Mouse (Mus musculus): ENCODE results near the gene Ywhag.

Gene Ywhag

GRCm38 (mm10) chr5:135934481-135935175, at the start of gene Ywhag:
TSS of gene Ywhag (minus strand) at chr5:135934616.
- under 1% methylated on average over 48 of the region's 48 CpGs for WGBS

- 50% methylated on average over 6 of the region's 6 CpGs for WGBS
These were observed 48.0 kb upstream of the Ywhag start for GRCm38 (mm10) chr5:135982398-135982797.

DNA sequence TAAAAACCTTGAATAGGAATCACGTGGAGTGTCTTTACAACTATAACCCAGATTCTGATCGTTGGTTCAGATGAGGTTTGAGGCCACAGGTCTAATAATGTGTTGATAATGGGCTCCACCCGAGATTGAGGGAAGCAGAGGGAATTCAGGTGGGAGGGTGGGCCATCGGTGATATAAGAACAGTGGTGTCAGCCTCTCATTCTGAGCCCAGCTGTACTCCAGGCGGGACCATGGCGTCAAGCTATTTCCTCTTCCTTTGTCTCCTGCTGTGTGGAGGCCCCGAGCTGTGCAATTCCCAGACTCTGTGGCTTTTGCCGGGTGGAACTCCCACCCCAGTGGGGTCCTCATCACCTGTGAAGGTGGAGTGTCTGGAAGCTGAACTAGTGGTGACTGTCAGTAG, 45.5 kb upstream of the Ywhag start, which contains the start of gene Zp3:
Gene Zp3, plus strand, starts transcription at position 196 of the 400 bp plus-strand sequence.
- WGBS = 78% methylated on average over 8 of the region's 8 CpGs

DNA sequence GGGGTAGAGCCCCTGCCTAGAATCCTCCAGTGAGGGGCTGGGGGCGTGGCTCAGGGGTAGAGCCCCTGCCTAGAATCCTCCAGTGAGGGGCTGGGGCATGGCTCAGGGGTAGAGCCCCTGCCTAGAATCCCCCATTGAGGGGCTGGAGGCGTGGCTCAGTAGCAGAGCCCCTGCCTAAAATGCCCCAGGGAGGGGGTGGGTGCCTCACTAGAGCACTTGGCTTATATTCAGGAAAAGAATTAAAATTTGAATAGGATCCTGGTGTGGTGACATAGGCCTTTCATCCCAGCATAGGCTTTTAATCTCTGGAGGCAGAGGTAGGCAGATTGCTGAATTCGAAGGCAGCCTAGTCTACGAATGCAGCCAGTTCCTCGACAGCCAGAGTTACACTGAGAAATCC, 45.0 kb upstream of the Ywhag start:
- 86% methylated on average over 5 of the region's 5 CpGs for WGBS

- 89% methylated on average over 8 of the region's 8 CpGs for WGBS
These were observed 41.7 kb upstream of the Ywhag start for GRCm38 (mm10) chr5:135975893-135976668.

- 41% methylated on average over 9 of the region's 9 CpGs for WGBS
These were observed 39.9 kb upstream of the Ywhag start, which contains the start of gene Ssc4d for GRCm38 (mm10) chr5:135974365-135974764. TSS of gene Ssc4d (minus strand) at chr5:135974531.

DNA sequence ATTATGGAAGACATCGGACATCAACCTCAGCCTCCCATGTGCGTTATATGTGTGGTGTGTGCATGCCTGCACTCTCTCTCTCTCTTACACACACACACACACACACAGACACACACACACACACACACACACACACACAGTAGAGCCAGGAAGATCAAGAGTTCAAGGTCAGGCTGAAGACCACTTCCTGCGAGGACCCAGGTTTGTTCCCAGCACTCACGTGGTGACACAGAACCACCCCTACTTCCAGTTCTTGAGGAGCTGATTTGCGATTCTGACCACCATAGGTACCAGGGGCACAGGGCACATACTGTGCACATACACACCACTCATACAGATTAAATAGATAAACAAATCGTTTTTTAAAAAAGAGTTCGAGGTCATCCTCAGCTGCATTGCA, 37.5 kb upstream of the Ywhag start:
- WGBS = 88% methylated on average over 7 of the region's 7 CpGs

- 71% methylated on average over 6 of the region's 6 CpGs for WGBS
These were observed 35.8 kb upstream of the Ywhag start for GRCm38 (mm10) chr5:135970247-135970646.

DNA sequence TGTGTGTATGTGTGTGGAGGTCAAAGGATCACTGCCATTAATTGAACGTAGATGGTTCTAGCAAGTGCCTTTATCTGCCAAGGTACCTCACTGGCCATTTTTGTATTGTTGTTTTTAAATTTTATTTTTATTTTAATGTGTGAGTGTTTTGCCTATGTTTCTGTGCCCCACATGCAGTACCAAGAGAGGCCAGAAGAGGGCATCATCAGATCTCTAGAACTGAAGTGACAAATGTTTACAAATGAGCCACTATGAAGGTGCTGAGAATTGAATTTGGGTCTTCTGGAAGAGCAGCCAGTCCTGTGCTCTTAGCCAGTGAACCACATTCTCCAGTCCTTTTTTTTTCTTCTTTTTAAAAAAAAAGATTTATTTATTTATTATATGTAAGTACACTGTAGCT, 34.4 kb upstream of the Ywhag start:
- WGBS = 63% methylated on average over 1 of the region's 1 CpGs

DNA sequence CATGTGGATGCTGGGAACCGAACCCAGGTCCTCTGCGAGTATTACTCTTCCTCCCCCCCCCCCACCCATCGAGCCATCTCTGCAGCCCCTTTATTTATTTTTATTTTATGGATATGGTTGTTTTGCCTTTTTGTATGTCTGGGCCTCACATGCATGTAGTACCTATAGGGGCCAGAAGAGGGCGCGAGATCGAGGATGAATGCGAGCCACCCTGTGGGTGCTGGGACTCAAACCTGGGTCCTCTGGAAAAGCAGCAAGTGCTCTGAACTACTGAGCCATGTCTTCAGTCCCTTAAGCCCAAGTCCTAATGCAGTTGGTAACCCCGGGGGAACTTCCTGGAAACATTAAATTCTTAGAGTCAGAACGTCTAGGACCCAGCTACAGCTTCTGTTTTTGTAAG, 32.5 kb upstream of the Ywhag start:
- 64% methylated on average over 9 of the region's 9 CpGs for WGBS

GRCm38 (mm10) chr5:135965501-135965930, 31.1 kb upstream of the Ywhag start:
- 15% methylated on average over 24 of the region's 24 CpGs for WGBS

- 7% methylated on average over 6 of the region's 6 CpGs for WGBS
These were observed 28.8 kb upstream of the Ywhag start for GRCm38 (mm10) chr5:135963280-135963627.

DNA sequence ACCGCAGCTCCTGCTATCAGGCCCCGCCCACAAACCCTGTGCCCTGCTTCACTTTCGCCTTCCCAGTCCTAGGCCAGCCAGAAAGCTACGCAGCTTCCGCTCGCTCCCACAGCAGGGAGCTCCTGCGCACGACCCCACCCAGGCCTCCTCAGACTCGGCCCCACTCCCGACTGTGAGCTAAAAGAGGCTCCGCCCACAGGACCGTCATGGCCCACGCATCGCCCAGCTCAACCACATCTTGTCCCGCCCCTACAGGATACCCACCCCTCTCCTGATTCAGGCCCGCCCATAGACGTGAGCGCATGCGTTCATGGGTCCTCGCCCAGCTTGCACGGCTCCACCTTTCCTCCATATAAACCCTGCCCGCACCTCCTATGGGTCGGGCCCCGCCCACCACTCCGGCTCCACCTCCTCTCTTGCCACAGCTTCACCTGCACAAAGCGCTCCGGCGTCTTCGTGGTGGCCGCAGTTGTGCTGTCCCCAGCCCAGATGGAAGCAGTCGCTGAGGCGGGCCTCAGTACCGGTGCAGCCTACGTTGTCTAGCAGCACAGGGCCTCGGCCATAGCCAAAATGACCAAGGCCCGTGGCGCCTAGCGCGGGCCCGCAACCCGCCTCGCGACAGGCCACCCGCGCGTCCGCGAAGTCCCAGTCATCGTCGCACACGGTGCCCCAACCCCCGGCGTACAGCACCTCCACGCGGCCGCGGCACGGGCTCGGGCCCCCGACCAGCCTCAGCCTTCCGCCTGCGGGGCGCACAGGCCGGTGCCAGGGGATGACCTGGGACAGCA, 28.3 kb upstream of the Ywhag start:
- WGBS = under 1% methylated on average over 64 of the region's 64 CpGs

- 2% methylated on average over 11 of the region's 11 CpGs for WGBS
These were observed 27.7 kb upstream of the Ywhag start for GRCm38 (mm10) chr5:135962125-135962491.

- 98% methylated on average over 15 of the region's 15 CpGs for WGBS
These were observed 26.7 kb upstream of the Ywhag start for GRCm38 (mm10) chr5:135960909-135961635.

- WGBS = 90% methylated on average over 7 of the region's 7 CpGs
These were observed 25.5 kb upstream of the Ywhag start for GRCm38 (mm10) chr5:135959911-135960310.

DNA sequence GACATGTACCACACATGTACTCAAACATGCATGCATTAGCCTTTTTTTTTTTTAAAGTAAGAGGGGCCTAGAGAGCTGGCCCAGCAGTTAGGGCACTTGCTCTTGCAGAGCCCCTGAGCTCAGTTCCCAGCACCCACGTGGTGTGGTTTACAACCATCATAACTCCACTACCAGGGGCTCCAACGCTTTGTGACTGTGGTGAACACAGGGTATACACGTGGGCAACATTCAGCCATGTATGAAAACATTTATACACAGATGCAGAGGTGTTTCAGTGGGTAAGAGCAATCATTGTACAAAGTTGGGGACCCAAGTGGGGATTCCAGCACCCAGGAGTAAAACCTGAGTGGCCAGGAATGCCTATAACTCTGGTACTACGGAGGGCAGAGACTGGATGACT, 24.0 kb upstream of the Ywhag start:
- WGBS = 91% methylated on average over 4 of the region's 4 CpGs

- WGBS = 7% methylated on average over 28 of the region's 28 CpGs
These were observed 23.0 kb upstream of the Ywhag start for GRCm38 (mm10) chr5:135957207-135957974.

DNA sequence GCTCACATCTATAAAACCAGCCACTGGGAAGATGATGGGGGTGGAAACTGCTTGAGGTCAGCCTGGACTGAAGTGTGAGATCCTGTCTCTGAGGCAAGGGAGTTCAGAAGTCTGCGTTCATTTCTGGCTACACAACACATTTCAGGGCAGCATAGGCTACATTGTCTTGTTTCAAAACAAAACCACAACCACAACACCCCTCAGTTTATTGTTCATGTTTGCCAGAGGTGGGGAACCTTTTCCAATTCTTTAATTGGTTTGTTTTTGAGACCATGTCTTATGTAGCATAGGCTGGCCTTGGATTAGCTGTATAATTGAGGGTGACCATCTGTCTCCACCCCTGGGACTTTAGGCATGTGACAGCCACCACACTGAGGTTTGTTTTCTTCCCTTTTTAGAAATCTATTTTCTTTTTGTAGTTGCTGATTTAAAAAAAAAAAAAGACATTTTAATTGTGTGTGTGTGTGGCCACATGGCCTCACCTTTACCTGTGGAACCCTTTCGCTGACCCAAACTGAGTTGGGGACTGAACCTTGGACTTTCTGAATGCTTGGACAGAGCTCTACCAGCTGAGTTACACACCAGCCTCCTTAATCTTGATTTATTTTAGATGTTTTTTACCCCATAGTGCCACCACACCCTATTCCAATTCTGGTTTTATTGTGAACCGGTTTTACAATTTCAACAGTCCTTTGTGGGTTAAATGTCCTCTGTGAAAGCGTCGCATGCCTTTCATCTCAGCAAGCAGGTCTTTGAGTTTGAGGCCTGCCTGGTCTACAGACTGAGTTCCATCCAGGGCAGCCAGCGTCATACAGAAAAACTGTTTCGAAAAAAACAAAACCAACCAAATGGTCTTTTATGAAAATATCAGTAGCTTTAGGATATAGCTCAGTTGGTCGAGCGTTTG, 22.1 kb upstream of the Ywhag start:
- WGBS = 59% methylated on average over 9 of the region's 9 CpGs

GRCm38 (mm10) chr5:135952830-135953229, 18.4 kb upstream of the Ywhag start:
- WGBS = 87% methylated on average over 2 of the region's 2 CpGs

All from cerebral cortex, adult 2 months (tissue).